Mouse (Mus musculus): ENCODE measurements at regions not wholly inside any gene's neighbourhood (a gene's known extent, or its start where the extent isn't known, plus 50 kb on each side); places are given as distances from the start of the nearest gene placed in this dataset.

GRCm38 (mm10) chr8:86350128-86350527 lies 230.4 kb downstream of the Abcc12 start:
- no peak overlapping the region for H3K27ac ChIP-seq (ENCODE audit: control insufficient read depth, insufficient read depth, low read length)
- no peaks in the 10 kb centered on the region for H3K27me3 ChIP-seq (ENCODE audit: control insufficient read depth, insufficient read depth, low read length)
- WGBS: 91% methylated on average over 2 of the region's 2 CpGs
- no peaks in the 10 kb centered on the region for H3K4me1 ChIP-seq (replicated peaks; ENCODE audit: control insufficient read depth, insufficient read depth, low read length)
- no peak overlapping the region for H3K4me3 ChIP-seq (ENCODE audit: control insufficient read depth, insufficient read depth, low read length)
- no peak for DNase-seq
- no peaks in the 10 kb centered on the region for H3K36me3 ChIP-seq (ENCODE audit: control insufficient read depth, insufficient read depth, low read length)
- TF ChIP-seq CTCF (IDR thresholded peaks at IDR 0.05; ENCODE audit: borderline replicate concordance, control insufficient read depth, extremely low read depth, insufficient read depth, low read length, poor library complexity): no peak
- TF ChIP-seq POLR2A (IDR thresholded peaks at IDR 0.05; ENCODE audit: control insufficient read depth, extremely low read depth, insufficient read depth, low read length, poor library complexity): no peak

GRCm38 (mm10) chr8:86342016-86342684 lies 238.3 kb downstream of the Abcc12 start:
- Histone ChIP-seq H3K4me3 (ENCODE audit: control insufficient read depth, insufficient read depth, low read length) (no peak overlapping the region), H3K27ac (ENCODE audit: control insufficient read depth, insufficient read depth, low read length) (no peak overlapping the region), H3K36me3 (ENCODE audit: control insufficient read depth, insufficient read depth, low read length) (no peaks in the 10 kb centered on the region), H3K4me1 (replicated peaks; ENCODE audit: control insufficient read depth, insufficient read depth, low read length) (no peaks in the 10 kb centered on the region), H3K27me3 (ENCODE audit: control insufficient read depth, insufficient read depth, low read length) (no peaks in the 10 kb centered on the region)
- TF ChIP-seq CTCF (IDR thresholded peaks at IDR 0.05; ENCODE audit: borderline replicate concordance, control insufficient read depth, extremely low read depth, insufficient read depth, low read length, poor library complexity) (no peak), POLR2A (IDR thresholded peaks at IDR 0.05; ENCODE audit: control insufficient read depth, extremely low read depth, insufficient read depth, low read length, poor library complexity) (no peak)
- DNase-seq: no peak
- WGBS: 86% methylated on average over 8 of the region's 8 CpGs

DNA sequence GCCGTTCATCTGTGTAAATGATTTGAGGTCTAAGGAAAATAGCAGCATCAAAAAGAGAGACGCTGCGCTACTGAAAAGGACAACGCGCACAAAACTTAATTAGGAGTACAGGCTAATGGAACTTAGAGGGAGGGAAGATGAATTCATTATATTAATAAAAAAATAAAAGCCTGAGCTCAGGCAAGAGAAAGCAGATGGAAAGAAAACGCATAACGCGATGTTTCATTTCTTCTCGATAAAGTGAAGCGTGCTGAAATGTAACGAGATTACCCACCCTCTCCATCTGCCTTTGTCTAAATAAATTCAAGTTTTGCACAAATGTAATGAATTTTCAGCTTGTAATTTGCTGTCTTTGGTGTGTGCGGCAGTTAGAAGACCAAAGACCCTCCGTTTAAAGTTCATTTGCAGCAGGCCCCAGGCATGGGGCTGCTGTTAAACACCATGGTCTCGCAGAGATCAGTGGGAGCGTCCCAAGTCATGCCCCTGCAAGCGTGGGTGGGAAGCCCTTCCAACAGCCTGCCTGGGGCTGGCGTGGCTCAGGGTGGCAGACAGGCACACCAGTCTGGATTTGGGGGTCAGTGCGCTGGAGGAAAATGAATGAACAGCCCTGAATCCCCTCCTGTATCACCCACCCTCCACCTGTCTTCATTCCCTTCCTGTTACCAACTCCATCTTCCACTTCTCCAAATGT lies 241.8 kb downstream of the Abcc12 start:
- Histone ChIP-seq H3K27me3 (ENCODE audit: control insufficient read depth, insufficient read depth, low read length) (no peaks in the 10 kb centered on the region), H3K27ac (ENCODE audit: control insufficient read depth, insufficient read depth, low read length) (no peak overlapping the region), H3K4me3 (ENCODE audit: control insufficient read depth, insufficient read depth, low read length) (no peak overlapping the region), H3K4me1 (replicated peaks; ENCODE audit: control insufficient read depth, insufficient read depth, low read length) (no peaks in the 10 kb centered on the region), H3K36me3 (ENCODE audit: control insufficient read depth, insufficient read depth, low read length) (no peaks in the 10 kb centered on the region)
- DNase-seq: no peak
- WGBS: 96% methylated on average over 18 of the region's 18 CpGs
- TF ChIP-seq CTCF (IDR thresholded peaks at IDR 0.05; ENCODE audit: borderline replicate concordance, control insufficient read depth, extremely low read depth, insufficient read depth, low read length, poor library complexity): no peak
- TF ChIP-seq POLR2A (IDR thresholded peaks at IDR 0.05; ENCODE audit: control insufficient read depth, extremely low read depth, insufficient read depth, low read length, poor library complexity): no peak

- TF ChIP-seq POLR2A (IDR thresholded peaks at IDR 0.05; ENCODE audit: control insufficient read depth, extremely low read depth, insufficient read depth, low read length, poor library complexity) (no peak), CTCF (IDR thresholded peaks at IDR 0.05; ENCODE audit: borderline replicate concordance, control insufficient read depth, extremely low read depth, insufficient read depth, low read length, poor library complexity) (no peak)
- H3K27ac ChIP-seq (ENCODE audit: control insufficient read depth, insufficient read depth, low read length): no peak overlapping the region
- no peaks in the 10 kb centered on the region for H3K4me1 ChIP-seq (replicated peaks; ENCODE audit: control insufficient read depth, insufficient read depth, low read length)
- 93% methylated on average over 6 of the region's 6 CpGs for WGBS
- no peaks in the 10 kb centered on the region for H3K36me3 ChIP-seq (ENCODE audit: control insufficient read depth, insufficient read depth, low read length)
- DNase-seq: no peak
- H3K4me3 ChIP-seq (ENCODE audit: control insufficient read depth, insufficient read depth, low read length): no peak overlapping the region
- H3K27me3 ChIP-seq (ENCODE audit: control insufficient read depth, insufficient read depth, low read length): no peaks in the 10 kb centered on the region
Measured at GRCm38 (mm10) chr8:86331383-86331782, 249.1 kb downstream of the Abcc12 start.

DNA sequence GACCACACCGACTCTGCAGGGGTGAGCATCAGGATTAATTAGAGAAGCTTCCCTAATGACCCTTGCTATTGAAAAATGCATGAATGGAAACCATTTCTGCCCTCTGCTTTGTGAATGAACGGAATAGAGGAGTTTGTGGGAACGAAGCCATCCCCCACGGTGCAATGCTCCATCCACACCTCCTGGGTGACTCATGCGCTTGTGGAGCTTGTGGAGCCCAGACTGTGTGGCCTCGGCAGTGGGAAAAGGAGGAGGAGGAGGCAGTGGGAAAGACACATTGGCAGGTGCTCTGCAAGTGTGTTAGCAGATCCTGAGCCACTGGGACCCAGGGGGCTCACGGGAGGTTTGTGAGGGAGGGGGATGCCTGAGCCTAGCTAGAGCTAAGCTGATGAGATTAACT lies 251.9 kb downstream of the Abcc12 start:
- TF ChIP-seq POLR2A (IDR thresholded peaks at IDR 0.05; ENCODE audit: control insufficient read depth, extremely low read depth, insufficient read depth, low read length, poor library complexity) (no peak), CTCF (IDR thresholded peaks at IDR 0.05; ENCODE audit: borderline replicate concordance, control insufficient read depth, extremely low read depth, insufficient read depth, low read length, poor library complexity) (no peak)
- 86% methylated on average over 7 of the region's 7 CpGs for WGBS

DNA sequence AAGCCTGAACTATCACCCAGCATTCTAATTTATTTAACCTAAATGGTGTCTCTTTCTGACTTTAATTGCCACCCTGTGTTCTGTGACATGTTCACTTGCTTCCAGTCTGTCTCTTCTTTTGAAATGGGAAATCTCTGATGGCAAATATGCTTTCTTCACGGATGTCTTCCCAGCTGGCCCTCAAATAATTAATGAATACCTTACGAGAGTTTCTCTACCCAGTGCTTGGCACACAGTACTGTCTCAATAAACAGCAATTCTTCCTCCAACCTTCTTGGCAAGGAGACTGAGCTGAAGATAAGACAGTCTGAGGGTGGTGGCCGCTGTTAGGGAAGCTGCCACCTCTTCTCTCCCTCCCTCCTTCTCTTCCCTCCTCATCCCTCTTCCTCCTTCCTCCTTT lies 252.5 kb downstream of the Abcc12 start:
- 95% methylated on average over 3 of the region's 3 CpGs for WGBS
- H3K4me1 ChIP-seq (replicated peaks; ENCODE audit: control insufficient read depth, insufficient read depth, low read length): no peaks in the 10 kb centered on the region

More for the DNA sequence above, 251.9 kb downstream of the Abcc12 start:
- Histone ChIP-seq H3K27ac (ENCODE audit: control insufficient read depth, insufficient read depth, low read length) (no peak overlapping the region), H3K36me3 (ENCODE audit: control insufficient read depth, insufficient read depth, low read length) (no peaks in the 10 kb centered on the region), H3K4me1 (replicated peaks; ENCODE audit: control insufficient read depth, insufficient read depth, low read length) (no peaks in the 10 kb centered on the region), H3K27me3 (ENCODE audit: control insufficient read depth, insufficient read depth, low read length) (no peaks in the 10 kb centered on the region), H3K4me3 (ENCODE audit: control insufficient read depth, insufficient read depth, low read length) (no peak overlapping the region)
- no peak for DNase-seq

More for the DNA sequence above, 252.5 kb downstream of the Abcc12 start:
- H3K27me3 ChIP-seq (ENCODE audit: control insufficient read depth, insufficient read depth, low read length): no peaks in the 10 kb centered on the region
- DNase-seq: no peak
- no peak overlapping the region for H3K27ac ChIP-seq (ENCODE audit: control insufficient read depth, insufficient read depth, low read length)
- TF ChIP-seq POLR2A (IDR thresholded peaks at IDR 0.05; ENCODE audit: control insufficient read depth, extremely low read depth, insufficient read depth, low read length, poor library complexity): no peak
- no peak for TF ChIP-seq CTCF (IDR thresholded peaks at IDR 0.05; ENCODE audit: borderline replicate concordance, control insufficient read depth, extremely low read depth, insufficient read depth, low read length, poor library complexity)
- no peaks in the 10 kb centered on the region for H3K36me3 ChIP-seq (ENCODE audit: control insufficient read depth, insufficient read depth, low read length)
- no peak overlapping the region for H3K4me3 ChIP-seq (ENCODE audit: control insufficient read depth, insufficient read depth, low read length)

Measured in thymus, adult 2 months (tissue).